Mouse (Mus musculus) brown adipose tissue, adult 24 weeks (tissue): Measurements from ENCODE around the gene Slc1a4. TPM values are rescaled to one million over a fixed set of nuclear protein-coding genes. Genes with fewer than 3 reads are reported as not detected.

ENCODE experiments used
- polyA plus RNA-seq: library from polyadenylated mRNA; stranded (reverse); fragments of >200 nt; gene quantifications from 2 replicates; pipeline ENCODE4 v1.2.4, GENCODE M21; 2012; ENCODE audit not compliant: missing spikeins, insufficient read depth, insufficient read length

Gene Slc1a4
- polyA plus RNA-seq, 1 experiment, result 0.63 TPM

Other genes starting within 250 kb of the Slc1a4 start
- 55.9 and 60.4 TPM in 2 replicates for gene Actr2, start 219.8 kb downstream of the Slc1a4 start, polyA plus RNA-seq
- gene Rab1a, start 131.3 kb downstream of the Slc1a4 start, polyA plus RNA-seq, result 180 and 204 TPM in 2 replicates
- gene Cep68, start 83.3 kb downstream of the Slc1a4 start, polyA plus RNA-seq, result 12.9 and 14.2 TPM in 2 replicates
- gene Sertad2, start 210.5 kb upstream of the Slc1a4 start, polyA plus RNA-seq, result 4.5 and 4.8 TPM in 2 replicates